Mouse (Mus musculus) forebrain, embryonic 14.5 days (tissue): Measurements from ENCODE around the gene Zdhhc13. TPM values are rescaled to one million over a fixed set of nuclear protein-coding genes. Genes with fewer than 3 reads are reported as not detected.

Source experiments
- ATAC-seq: fragments of 200-750 bp; cut with Nextera tagmentation; 2 replicates; pipeline ENCODE4 v1.8.0; 2017; ENCODE audit warnings: mild to moderate bottlenecking, moderate library complexity
- DNase-seq: peaks from one replicate; pipeline ENCODE4 v3.0.0-alpha.2; 2015; ENCODE audit warnings: low spot score
- H3K27ac ChIP-seq: fragments of 300-500 bp; sonication (generic); 2 replicates; pipeline ENCODE4 v1.5.1; 2014; ENCODE audit warnings: low read depth, mild to moderate bottlenecking, control low read depth, low read length, moderate library complexity
- H3K27me3 ChIP-seq: fragments of 300-500 bp; sonication (generic); replicated peaks from 2 replicates; pipeline ENCODE4 v1.6.1; 2014; ENCODE audit warnings: low read length, control low read depth, mixed read lengths; ENCODE audit not compliant: control insufficient read depth, insufficient read depth
- H3K36me3 ChIP-seq: fragments of 300-500 bp; sonication (generic); 2 replicates; pipeline ENCODE4 v1.6.1; 2014; ENCODE audit warnings: low read length, control low read depth; ENCODE audit not compliant: control insufficient read depth, insufficient read depth
- H3K4me1 ChIP-seq: fragments of 300-500 bp; sonication (generic); 2 replicates; pipeline ENCODE4 v1.6.1; 2014; ENCODE audit warnings: antibody characterized with exemption, low read length, control low read depth; ENCODE audit not compliant: control insufficient read depth, insufficient read depth
- H3K4me2 ChIP-seq: fragments of 300-500 bp; sonication (generic); 2 replicates; pipeline ENCODE4 v1.6.1; 2014; ENCODE audit warnings: mild to moderate bottlenecking, control low read depth, low read length
- H3K4me3 ChIP-seq: fragments of 300-500 bp; sonication (generic); 2 replicates; pipeline ENCODE4 v1.5.1; 2014; ENCODE audit warnings: low read depth, low read length, control low read depth
- H3K9ac ChIP-seq: fragments of 300-500 bp; sonication (generic); 2 replicates; pipeline ENCODE4 v1.6.1; 2014; ENCODE audit warnings: mild to moderate bottlenecking, low read length, control low read depth, moderate library complexity
- H3K9me3 ChIP-seq: fragments of 300-500 bp; sonication (generic); replicated peaks from 2 replicates; pipeline ENCODE4 v1.6.1; 2016; ENCODE audit warnings: low read length, control low read depth, mixed read lengths; ENCODE audit not compliant: control insufficient read depth
- WGBS: fragments of 180-500 bp; shearing (Covaris S2); extraction: QIAGEN DNeasy Blood & Tissue Kit; methylation state at CpG from one replicate; pipeline ENCODE4 v1.1.7; 2014; 5-methylcytosine and 5-hydroxymethylcytosine counted together
- polyA plus RNA-seq: library from polyadenylated mRNA; unstranded; fragments of >200 nt; fragmentation: Nextera tagmentation; extraction: Ambion mirVana; gene quantifications from 2 replicates; pipeline ENCODE4 v1.2.1, GENCODE M21; 2014

Zdhhc13 gene
- polyA plus RNA-seq, 1 experiment from 2014 or later = 54.9 TPM

- 63% methylated on average over 7 of the region's 7 CpGs for WGBS
- Histone ChIP-seq H3K4me3 (no peak overlapping the region), H3K4me2 (no peak overlapping the region), H3K36me3 (peaks cover 62% of the 10 kb centered on the region), H3K9ac (no peak overlapping the region), H3K4me1 (no peaks in the 10 kb centered on the region), H3K27me3 (no peaks in the 10 kb centered on the region), H3K9me3 (no peaks in the 10 kb centered on the region), H3K27ac (no peak overlapping the region)
- peak; percentile 74 for DNase-seq
- ATAC-seq = peak; percentile 92
Observed at GRCm38 (mm10) chr7:48803381-48803780, 14.6 kb downstream of the Zdhhc13 start.

DNA sequence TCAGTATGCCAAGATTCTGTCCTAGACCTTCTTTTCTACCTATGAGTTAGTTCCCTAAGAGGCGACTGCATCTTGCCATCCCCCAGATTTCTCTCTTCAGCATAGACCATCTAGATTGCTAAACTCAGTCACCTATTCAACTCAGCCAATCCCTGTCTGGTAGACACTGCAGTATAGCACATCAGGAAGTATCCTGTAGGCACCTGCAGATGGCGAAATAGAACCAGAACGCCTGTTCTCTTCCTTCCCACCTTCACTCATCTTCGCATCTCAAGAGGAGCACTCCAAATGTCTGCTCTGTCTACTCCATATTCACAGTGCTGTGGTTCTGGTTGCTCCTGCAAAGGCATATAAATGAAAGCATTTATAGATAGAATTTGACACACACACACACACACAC is 17.8 kb downstream of the Zdhhc13 start:
- Histone ChIP-seq H3K27me3 (no peaks in the 10 kb centered on the region), H3K9me3 (no peaks in the 10 kb centered on the region), H3K4me3 (no peak overlapping the region), H3K4me1 (no peaks in the 10 kb centered on the region), H3K27ac (no peak overlapping the region), H3K9ac (no peak overlapping the region), H3K4me2 (no peak overlapping the region), H3K36me3 (peaks cover 63% of the 10 kb centered on the region)
- 93% methylated on average over 4 of the region's 4 CpGs for WGBS
- ATAC-seq (no peak), DNase-seq (no peak)

- Histone ChIP-seq H3K9me3 (no peaks in the 10 kb centered on the region), H3K4me1 (no peaks in the 10 kb centered on the region), H3K36me3 (peaks cover 55% of the 10 kb centered on the region), H3K27ac (no peak overlapping the region), H3K4me3 (no peak overlapping the region), H3K4me2 (no peak overlapping the region), H3K9ac (no peak overlapping the region), H3K27me3 (no peaks in the 10 kb centered on the region)
- 92% methylated on average over 1 of the region's 1 CpGs for WGBS
- DNase-seq (no peak), ATAC-seq (no peak)
Observed at GRCm38 (mm10) chr7:48810652-48811051, 21.8 kb downstream of the Zdhhc13 start.

DNA sequence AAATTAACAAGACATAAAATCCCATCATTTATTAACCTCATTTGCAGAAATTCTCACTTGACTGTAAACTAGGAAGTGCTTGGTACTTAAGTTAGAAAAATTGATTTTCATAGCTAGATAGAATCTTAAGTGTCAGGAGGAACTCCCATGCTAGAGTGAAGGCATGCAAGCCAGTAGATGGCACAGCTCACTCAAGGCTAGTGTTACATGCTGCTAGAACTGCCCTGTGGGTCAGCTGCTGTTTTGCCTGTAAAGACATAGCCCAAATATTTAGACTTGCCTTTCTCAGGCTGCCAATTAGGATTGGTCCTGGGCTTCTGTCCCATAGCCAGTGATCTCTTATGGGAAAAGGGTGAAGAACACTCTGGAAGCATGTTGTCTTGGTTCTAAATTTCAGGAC is 23.6 kb downstream of the Zdhhc13 start:
- Histone ChIP-seq H3K36me3 (peaks cover 55% of the 10 kb centered on the region), H3K4me2 (no peak overlapping the region), H3K4me1 (no peaks in the 10 kb centered on the region), H3K27ac (no peak overlapping the region), H3K9ac (no peak overlapping the region), H3K27me3 (no peaks in the 10 kb centered on the region), H3K4me3 (no peak overlapping the region), H3K9me3 (no peaks in the 10 kb centered on the region)
- DNase-seq (no peak), ATAC-seq (no peak)

DNA sequence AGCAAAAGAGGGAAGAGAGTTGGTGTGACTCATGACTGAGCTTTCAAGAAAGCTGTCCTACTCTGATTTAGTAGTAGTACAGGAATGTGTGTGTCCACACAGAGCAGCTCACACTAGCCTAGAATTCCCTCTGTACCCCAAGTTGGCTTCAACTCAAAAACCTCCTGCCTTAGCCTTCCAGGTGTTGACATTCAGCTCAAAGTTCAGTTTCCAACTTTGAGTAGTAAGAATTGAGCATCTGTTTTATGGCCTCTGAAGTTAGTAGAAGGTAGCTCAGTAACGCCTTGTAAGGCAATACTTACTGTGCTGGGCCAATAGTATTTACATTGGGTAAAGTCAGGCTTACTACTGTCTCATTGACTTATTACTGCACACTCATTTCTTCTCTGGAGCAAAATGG is 24.8 kb downstream of the Zdhhc13 start:
- no peaks in the 10 kb centered on the region for H3K27me3 ChIP-seq
- no peak overlapping the region for H3K4me2 ChIP-seq
- no peaks in the 10 kb centered on the region for H3K4me1 ChIP-seq
- peaks cover 55% of the 10 kb centered on the region for H3K36me3 ChIP-seq
- H3K27ac ChIP-seq = no peak overlapping the region
- WGBS = 89% methylated on average over 1 of the region's 1 CpGs
- H3K9ac ChIP-seq = no peak overlapping the region
- no peak overlapping the region for H3K4me3 ChIP-seq
- no peaks in the 10 kb centered on the region for H3K9me3 ChIP-seq
- DNase-seq (no peak), ATAC-seq (no peak)

- no peak overlapping the region for H3K4me2 ChIP-seq
- H3K4me3 ChIP-seq = no peak overlapping the region
- no peaks in the 10 kb centered on the region for H3K9me3 ChIP-seq
- ATAC-seq (no peak), DNase-seq (no peak)
- 65% methylated on average over 5 of the region's 5 CpGs for WGBS
- no peak overlapping the region for H3K9ac ChIP-seq
- H3K36me3 ChIP-seq = peaks cover 70% of the 10 kb centered on the region
- H3K27me3 ChIP-seq = no peaks in the 10 kb centered on the region
- H3K4me1 ChIP-seq = no peaks in the 10 kb centered on the region
- H3K27ac ChIP-seq = no peak overlapping the region
Observed at GRCm38 (mm10) chr7:48821654-48822053, 32.9 kb downstream of the Zdhhc13 start.

DNA sequence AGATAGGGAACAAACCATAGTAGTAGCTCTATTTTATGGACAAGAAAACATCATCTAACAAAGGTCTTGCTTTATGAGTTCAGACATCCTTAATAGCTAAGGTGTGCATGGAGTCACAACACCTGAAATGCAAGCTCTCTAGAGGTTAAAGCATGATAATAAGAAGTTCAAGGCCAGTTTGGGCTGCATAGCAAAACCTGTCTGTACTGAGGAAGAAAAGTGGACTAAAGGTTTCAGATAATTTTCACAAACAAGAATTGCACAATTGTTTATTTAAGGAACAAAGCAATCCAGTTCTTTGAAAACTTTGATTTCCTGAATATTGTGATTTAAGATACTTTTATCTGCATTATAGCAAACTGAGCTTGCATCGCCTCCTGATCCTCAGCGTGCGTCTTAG is 34.8 kb downstream of the Zdhhc13 start:
- Histone ChIP-seq H3K4me1 (no peaks in the 10 kb centered on the region), H3K4me3 (no peak overlapping the region), H3K27ac (no peak overlapping the region), H3K9ac (no peak overlapping the region), H3K4me2 (no peak overlapping the region), H3K36me3 (peaks cover 70% of the 10 kb centered on the region), H3K27me3 (no peaks in the 10 kb centered on the region), H3K9me3 (no peaks in the 10 kb centered on the region)
- 94% methylated on average over 3 of the region's 3 CpGs for WGBS
- ATAC-seq (no peak), DNase-seq (no peak)

- Histone ChIP-seq H3K4me2 (no peak overlapping the region), H3K4me1 (no peaks in the 10 kb centered on the region), H3K27ac (no peak overlapping the region), H3K4me3 (no peak overlapping the region), H3K27me3 (no peaks in the 10 kb centered on the region), H3K9me3 (no peaks in the 10 kb centered on the region), H3K36me3 (peaks cover 65% of the 10 kb centered on the region), H3K9ac (no peak overlapping the region)
- WGBS = 81% methylated on average over 1 of the region's 1 CpGs
- no peak for DNase-seq
- no peak for ATAC-seq
Observed at GRCm38 (mm10) chr7:48824671-48825070, 35.9 kb downstream of the Zdhhc13 start.

DNA sequence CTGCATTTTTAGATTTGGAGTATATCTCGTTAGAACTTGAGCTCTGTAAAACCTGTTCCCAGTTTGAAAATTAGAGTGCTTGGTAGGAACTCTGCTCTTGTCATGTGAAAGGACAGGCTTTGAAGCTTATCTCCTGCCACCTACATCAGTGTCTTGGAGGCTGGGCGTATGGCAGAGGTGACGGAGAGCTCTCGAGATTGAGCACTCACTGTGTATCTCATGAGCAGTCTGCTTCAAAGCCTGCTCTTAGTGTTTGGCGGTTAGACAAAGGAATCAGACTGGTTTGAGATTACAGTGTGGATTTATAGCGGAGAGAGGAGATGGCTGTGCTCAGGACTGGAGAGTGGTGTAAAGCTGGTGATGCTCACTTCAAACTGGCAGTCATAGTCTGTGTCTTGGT is 36.4 kb downstream of the Zdhhc13 start:
- no peaks in the 10 kb centered on the region for H3K4me1 ChIP-seq
- H3K4me3 ChIP-seq = no peak overlapping the region
- DNase-seq = no peak
- no peaks in the 10 kb centered on the region for H3K27me3 ChIP-seq
- H3K4me2 ChIP-seq = no peak overlapping the region
- no peak for ATAC-seq
- H3K9me3 ChIP-seq = no peaks in the 10 kb centered on the region
- H3K27ac ChIP-seq = no peak overlapping the region
- no peak overlapping the region for H3K9ac ChIP-seq
- peaks cover 60% of the 10 kb centered on the region for H3K36me3 ChIP-seq
- WGBS = 90% methylated on average over 6 of the region's 6 CpGs
